Mouse (Mus musculus): ENCODE data around the gene Cdk5r1.
A peak's percentile ranks its signal among the peaks of the same experiment; 100 is the strongest.
"Not testable (repeated sequence)": the region's sequence is repeated elsewhere in the genome, so short reads cannot be mapped to it uniquely, and the experiment has no call there.

The Cdk5r1 gene

DNA sequence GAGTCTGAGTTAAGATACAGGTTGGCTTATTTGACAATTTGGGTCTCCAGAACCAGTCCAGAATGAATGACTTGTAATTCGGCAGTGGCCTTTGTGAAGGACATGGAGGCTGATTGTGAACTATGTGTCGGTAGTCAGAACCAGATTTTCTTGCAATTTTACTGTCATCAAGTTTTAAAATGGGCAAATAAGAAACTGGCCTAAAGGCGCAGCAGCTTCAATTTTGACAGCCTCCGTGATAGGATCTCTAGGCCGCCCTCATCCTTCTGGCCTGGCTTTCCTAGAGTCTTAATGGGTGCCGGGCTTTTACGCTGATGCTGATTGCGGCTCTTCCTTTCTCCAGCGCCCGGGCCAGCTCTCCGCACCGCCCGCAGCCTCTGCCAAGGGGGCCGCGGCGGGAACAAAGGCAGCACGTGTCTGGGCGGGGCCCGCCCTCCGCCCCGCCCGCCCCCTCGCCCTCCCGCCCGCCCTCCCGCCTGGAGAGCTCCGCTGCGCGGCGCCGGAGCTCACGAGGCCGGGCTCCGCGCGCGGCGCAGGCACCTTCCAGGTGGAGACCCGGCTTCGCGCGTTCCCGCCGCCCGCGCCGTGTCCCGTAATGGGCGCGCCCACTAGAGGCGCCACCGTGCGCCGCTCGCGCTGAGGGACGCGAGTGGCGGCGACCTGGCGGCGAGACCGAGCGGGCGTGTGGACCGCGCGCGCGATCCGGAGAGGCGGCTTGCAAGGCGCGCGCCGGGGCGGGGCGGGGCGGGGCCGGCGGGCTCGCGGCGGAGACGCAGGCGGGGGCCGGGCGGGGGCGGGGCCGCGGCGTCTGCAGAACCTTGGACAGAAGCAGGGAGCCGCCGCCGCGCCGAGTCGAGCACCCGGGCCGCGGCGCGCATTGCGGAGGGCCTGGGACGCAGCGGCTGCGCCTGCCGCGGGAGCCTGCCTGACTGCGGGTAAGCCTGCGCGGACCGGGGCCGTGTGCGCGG lies at the start of gene Cdk5r1:
Cdk5r1 (plus strand) TSS at position 802 of the 968 bp plus-strand sequence.
- DNase-seq: peak; percentile 97

GRCm38 (mm10) chr11:80428381-80429008 lies 48.3 kb upstream of the Cdk5r1 start, which contains the start of gene Psmd11:
TSS of gene Psmd11 (plus strand) at chr11:80428615.
- DNase-seq: peak; percentile 99

DNA sequence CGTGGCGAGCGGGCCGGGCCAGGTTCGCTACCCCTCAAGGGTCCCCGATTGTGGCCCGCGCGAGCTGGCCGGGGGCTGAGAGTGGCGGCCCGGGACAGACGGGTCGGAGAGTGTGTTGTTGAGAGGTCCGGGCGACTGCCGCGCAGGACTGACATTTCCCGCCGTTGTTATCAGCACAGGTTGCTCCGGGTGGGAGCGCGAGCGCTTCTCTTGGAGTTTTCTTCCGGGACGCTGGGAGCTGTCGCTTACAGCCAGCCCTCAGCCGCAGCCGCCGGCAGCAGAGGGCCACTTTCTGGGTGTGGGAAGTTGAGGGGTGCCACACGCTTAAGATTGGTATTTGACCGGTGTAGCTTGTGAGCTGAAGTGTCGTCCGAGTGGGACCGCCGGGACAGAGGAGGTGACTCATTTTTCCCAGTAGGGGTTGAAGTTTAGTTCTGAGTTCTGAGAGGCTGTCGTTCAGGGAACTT lies 47.8 kb upstream of the Cdk5r1 start:
- DNase-seq: peak; percentile 47

DNA sequence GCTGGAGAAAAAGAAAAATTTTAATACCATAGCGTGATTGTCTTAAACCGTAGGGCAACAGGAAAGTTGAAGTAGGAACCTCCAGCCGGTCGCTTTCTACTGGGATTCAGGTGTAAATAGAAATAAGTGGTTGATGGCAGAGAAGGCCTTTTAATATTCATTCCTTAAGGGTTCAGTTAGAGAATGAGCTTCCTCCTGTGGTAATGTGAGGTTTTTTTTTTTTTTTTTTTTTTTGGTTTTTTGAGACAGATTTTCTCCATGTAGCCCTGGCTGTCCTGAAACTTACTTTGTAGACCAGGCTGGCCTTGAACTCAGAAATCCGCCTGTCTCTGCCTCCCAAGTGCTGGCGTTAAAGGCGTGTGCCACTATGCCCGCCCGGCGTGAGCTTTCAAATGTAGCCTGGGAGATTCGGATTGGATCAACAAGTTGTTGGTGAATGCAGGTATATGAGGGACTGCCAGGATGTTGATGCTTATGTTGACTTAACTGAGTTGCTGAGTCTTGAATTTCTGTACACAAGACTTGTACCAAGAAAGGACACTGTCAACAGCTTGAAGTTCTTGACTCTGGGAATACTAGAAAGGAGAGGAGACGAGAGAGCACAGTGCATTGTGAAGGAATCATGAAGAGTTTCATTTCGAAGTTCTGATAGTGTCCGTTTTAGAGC lies 47.2 kb upstream of the Cdk5r1 start:
- DNase-seq: no peak

- no peak for DNase-seq
These were observed 46.4 kb upstream of the Cdk5r1 start for GRCm38 (mm10) chr11:80430366-80430910.

DNA sequence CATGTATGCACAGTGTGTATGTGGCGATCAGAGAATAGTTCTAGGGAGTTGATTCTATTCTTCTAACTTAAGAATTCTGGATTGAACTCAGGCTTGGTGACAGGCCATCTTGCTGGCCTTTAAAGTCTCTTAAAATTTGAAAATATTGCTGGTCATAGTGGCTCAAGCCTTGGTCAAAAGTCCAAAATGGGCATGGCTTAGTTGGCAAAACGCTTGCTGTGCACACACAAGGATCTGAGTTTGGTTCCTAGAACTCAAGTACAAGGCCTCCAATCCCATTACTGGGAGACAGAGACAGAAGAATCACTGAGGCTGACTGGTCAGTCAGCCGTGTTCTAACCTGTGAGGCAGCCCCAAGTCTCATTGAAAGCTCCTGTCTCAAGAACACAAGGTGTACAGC lies 29.9 kb upstream of the Cdk5r1 start:
- no peak for DNase-seq

- DNase-seq: no peak
These were observed 27.0 kb upstream of the Cdk5r1 start for GRCm38 (mm10) chr11:80449859-80450258.

DNA sequence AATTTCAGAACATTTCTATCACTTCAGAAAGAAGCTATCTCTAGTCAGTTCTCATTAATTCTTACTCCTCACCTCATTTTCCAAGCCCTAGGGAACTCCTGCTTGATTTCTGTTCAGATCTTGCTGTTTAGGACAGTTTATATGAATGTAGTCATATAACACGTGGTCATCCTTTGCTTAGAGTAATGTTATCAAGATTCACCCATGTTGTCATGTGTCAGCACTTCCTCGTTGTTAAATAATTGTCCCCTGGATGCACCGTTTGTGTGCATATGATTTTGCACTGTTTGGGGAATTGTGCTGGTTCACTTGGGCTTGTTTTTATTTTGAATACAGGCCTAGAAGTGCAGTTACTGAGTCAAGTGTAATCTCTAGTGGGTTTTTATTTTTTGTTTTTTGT lies 24.6 kb upstream of the Cdk5r1 start:
- DNase-seq: no peak

- DNase-seq: no peak
These were observed 23.6 kb upstream of the Cdk5r1 start for GRCm38 (mm10) chr11:80453198-80453597.

GRCm38 (mm10) chr11:80463605-80464130 lies 13.2 kb upstream of the Cdk5r1 start:
- not testable (repeated sequence) for DNase-seq

DNA sequence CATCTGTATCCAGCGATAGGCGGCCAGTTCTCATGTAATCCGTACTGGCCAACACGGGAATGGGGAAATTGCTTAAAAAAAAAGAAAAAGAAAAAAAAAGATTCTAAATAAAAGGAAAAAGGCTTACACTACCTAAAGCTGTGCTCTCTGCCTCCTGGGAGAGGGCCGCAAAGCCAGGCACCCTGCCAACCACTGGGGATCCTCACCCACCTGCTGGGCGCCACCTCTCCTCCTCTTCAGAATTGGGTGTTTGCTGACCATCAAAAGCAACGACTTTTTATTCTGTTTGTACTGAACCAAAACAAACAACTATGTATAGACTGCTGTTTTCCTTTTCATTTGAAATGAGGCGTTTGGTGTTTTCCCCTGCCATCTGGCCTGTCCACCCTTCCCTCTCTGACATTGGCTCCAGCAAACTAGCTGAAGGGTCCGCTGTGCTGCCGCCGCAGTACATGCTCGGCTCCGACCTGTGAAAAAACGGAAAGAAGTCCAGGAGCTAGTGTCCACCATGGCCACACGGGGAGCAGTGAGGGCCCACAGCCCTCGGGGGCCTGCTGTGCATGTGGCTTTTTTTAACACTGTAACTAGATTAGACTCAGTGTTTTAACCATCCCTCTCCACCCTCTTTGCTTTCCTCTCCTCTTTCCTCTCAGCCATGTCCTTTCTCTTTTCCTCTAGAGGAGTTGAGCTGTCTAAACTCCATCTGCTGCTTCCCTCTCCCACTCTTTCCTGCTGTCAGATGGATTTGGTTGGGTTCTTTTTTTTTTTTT lies 4.8 kb upstream of the Cdk5r1 start:
- no peak for DNase-seq

GRCm38 (mm10) chr11:80474175-80474691 lies 2.6 kb upstream of the Cdk5r1 start:
- DNase-seq: no peak

DNA sequence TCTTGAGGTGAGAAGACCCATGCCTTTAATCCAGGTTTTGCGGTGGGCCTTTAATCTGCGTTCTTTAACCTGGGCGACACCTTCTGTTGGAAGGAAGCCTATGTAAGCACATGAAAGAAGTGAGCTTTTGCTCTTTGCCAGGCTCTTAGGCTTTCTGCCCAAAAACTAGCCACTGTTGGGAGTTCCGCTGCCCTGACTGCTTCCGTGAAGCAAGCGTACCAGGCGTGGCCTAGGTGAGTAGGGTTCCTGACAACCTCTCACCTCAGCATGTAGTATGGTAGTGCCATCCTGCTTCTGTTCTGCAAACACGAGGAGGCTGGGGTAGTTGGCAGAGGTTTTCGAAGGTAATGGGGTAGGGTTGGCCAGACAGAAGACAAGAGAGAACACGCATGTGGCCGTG lies 2.0 kb upstream of the Cdk5r1 start:
- no peak for DNase-seq

DNA sequence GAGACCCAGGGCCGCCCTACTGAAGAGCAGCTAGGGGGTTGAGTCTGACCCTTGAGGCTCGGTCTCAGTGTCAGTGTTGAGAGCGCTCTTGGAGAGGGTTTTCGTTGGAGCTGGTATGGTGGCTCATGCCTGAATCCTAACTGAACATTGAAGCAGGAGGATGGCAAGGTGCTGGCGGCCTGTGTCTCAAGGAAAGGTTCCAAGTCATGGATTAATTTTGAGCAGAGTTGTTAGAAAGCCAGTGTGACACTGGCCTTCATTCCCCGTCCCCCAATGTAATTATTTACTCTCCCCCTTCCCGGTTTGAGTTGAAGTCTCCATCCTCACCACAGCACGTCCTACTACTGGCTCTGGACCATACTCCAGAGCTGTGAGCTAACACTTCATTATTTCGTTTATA lies 1.3 kb upstream of the Cdk5r1 start:
- DNase-seq: no peak

DNA sequence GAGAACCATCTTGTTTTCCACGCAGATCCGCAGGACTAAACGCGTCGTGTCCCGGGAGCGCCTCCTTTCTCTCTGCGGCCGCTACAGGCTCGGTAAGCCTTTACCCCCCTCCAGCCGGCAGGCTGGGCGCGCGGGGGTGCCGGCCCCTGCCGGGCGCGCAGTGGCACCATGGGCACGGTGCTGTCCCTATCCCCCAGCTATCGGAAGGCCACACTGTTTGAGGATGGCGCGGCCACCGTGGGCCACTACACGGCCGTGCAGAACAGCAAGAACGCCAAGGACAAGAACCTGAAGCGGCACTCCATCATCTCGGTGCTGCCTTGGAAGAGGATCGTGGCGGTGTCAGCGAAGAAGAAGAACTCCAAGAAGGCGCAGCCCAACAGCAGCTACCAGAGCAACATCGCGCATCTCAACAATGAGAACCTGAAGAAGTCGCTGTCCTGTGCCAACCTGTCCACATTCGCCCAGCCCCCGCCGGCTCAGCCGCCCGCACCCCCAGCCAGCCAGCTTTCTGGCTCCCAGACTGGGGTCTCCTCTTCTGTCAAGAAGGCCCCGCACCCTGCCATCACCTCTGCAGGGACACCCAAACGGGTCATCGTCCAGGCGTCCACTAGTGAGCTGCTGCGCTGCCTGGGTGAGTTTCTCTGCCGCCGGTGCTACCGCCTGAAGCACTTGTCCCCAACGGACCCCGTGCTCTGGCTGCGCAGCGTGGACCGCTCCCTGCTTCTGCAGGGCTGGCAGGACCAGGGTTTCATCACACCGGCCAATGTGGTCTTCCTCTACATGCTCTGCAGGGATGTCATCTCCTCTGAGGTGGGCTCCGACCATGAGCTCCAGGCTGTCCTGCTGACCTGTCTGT lies 747 bp downstream of the Cdk5r1 start:
- no peak for DNase-seq

GRCm38 (mm10) chr11:80478694-80479412 lies 2.0 kb downstream of the Cdk5r1 start:
- no peak for DNase-seq

- DNase-seq: no peak
These were observed 2.6 kb downstream of the Cdk5r1 start for GRCm38 (mm10) chr11:80479425-80479824.

- DNase-seq: no peak
These were observed 3.4 kb downstream of the Cdk5r1 start for GRCm38 (mm10) chr11:80479906-80480866.

Data from embryo, embryonic 11 days (tissue).